Mouse (Mus musculus) spleen, adult 2 months (tissue): ENCODE data around the gene Prmt7.

Experiments
- CTCF ChIP-seq: fragments of 200-500 bp; IDR thresholded peaks from 2 replicates; pipeline ENCODE4 v1.5.1; 2011; ENCODE audit warnings: mild to moderate bottlenecking, inconsistent platforms; ENCODE audit not compliant: insufficient read depth, insufficient read length, insufficient replicate concordance; ENCODE audit errors: extremely low read depth
- POLR2A ChIP-seq: fragments of 200-500 bp; IDR thresholded peaks from 2 replicates; pipeline ENCODE4 v1.6.1; 2011; ENCODE audit warnings: low read depth, low read length, inconsistent platforms

- TF ChIP-seq CTCF (no peak), POLR2A (no peak)
Measured at GRCm38 (mm10) chr8:106298846-106299245, 88.1 kb downstream of the Prmt7 start.
